Mouse (Mus musculus): Measurements from ENCODE around the gene Zfp759. TPM values are rescaled to one million over a fixed set of nuclear protein-coding genes. Genes with fewer than 3 reads are reported as not detected.
A peak's percentile ranks its signal among the peaks of the same experiment; 100 is the strongest.
"Not testable (repeated sequence)": the region's sequence is repeated elsewhere in the genome, so short reads cannot be mapped to it uniquely, and the experiment has no call there.

The Zfp759 gene
- polyA plus RNA-seq, 1 experiment: 0.40 TPM

GRCm38 (mm10) chr13:67097876-67098275, 23.6 kb upstream of the Zfp759 start, which contains the start of gene Zfp708:
Zfp708 (minus strand) TSS chr13:67097976.
- TF ChIP-seq MYOD1 (IDR thresholded peaks at IDR 0.05; ENCODE audit: control insufficient read depth, insufficient read length, low read depth) (no peak), FOSL1 (IDR thresholded peaks at IDR 0.05; ENCODE audit: insufficient read depth, low read length, poor library complexity, severe bottlenecking) (no peak), CEBPB (IDR thresholded peaks at IDR 0.05; ENCODE audit: low read depth) (no peak), MAX (IDR thresholded peaks at IDR 0.05) (no peak), MYOG (IDR thresholded peaks at IDR 0.05; ENCODE audit: control insufficient read depth, extremely low read depth, insufficient read length) (no peak), USF1 (IDR thresholded peaks at IDR 0.05; ENCODE audit: low read depth) (no peak), CTCF (IDR thresholded peaks at IDR 0.05; ENCODE audit: control insufficient read depth, insufficient read depth, insufficient read length) (no peak)
- H3K4me3 ChIP-seq (ENCODE audit: insufficient read depth, poor library complexity, severe bottlenecking): no peak within 1 kb of the TSS

GRCm38 (mm10) chr13:67107681-67108080, 13.8 kb upstream of the Zfp759 start:
- TF ChIP-seq USF1 (IDR thresholded peaks at IDR 0.05; ENCODE audit: low read depth) (no peak), MYOD1 (IDR thresholded peaks at IDR 0.05; ENCODE audit: control insufficient read depth, insufficient read length, low read depth) (no peak), FOSL1 (IDR thresholded peaks at IDR 0.05; ENCODE audit: insufficient read depth, low read length, poor library complexity, severe bottlenecking) (no peak), MYOG (IDR thresholded peaks at IDR 0.05; ENCODE audit: control insufficient read depth, extremely low read depth, insufficient read length) (no peak), CTCF (IDR thresholded peaks at IDR 0.05; ENCODE audit: control insufficient read depth, insufficient read depth, insufficient read length) (no peak), CEBPB (IDR thresholded peaks at IDR 0.05; ENCODE audit: low read depth) (no peak), MAX (IDR thresholded peaks at IDR 0.05) (no peak)
- peaks cover 1% of the 10 kb centered on the region for H3K79me3 ChIP-seq (ENCODE audit: low read depth)
- peaks cover 6% of the 10 kb centered on the region for H3K36me3 ChIP-seq (ENCODE audit: control insufficient read depth, insufficient read depth)
- H3K27me3 ChIP-seq (ENCODE audit: control insufficient read depth, insufficient read depth, insufficient read length): no peaks in the 10 kb centered on the region
- H3K4me3 ChIP-seq (ENCODE audit: insufficient read depth, poor library complexity, severe bottlenecking): peak overlapping the region; percentile 41
- H3K79me2 ChIP-seq (ENCODE audit: control insufficient read depth, insufficient read depth): peaks cover 10% of the 10 kb centered on the region
- H3ac ChIP-seq (ENCODE audit: control insufficient read depth, insufficient read length, low read depth): peak overlapping the region; percentile 82

More at GRCm38 (mm10) chr13:67097876-67098275, 23.6 kb upstream of the Zfp759 start, which contains the start of gene Zfp708:
- H3K79me2 ChIP-seq (ENCODE audit: control insufficient read depth, insufficient read depth): no peaks in the 10 kb centered on the region
- peaks cover 7% of the 10 kb centered on the region for H3K36me3 ChIP-seq (ENCODE audit: control insufficient read depth, insufficient read depth)
- H3ac ChIP-seq (ENCODE audit: control insufficient read depth, insufficient read length, low read depth): no peak within 1 kb of the TSS
- no peaks in the 10 kb centered on the region for H3K27me3 ChIP-seq (ENCODE audit: control insufficient read depth, insufficient read depth, insufficient read length)
- H3K79me3 ChIP-seq (ENCODE audit: low read depth): no peaks in the 10 kb centered on the region

GRCm38 (mm10) chr13:67108194-67108820, 13.2 kb upstream of the Zfp759 start, which contains the start of gene Gm28557:
Gm28557 (minus strand) TSS chr13:67108604.
- peaks cover 10% of the 10 kb centered on the region for H3K79me2 ChIP-seq (ENCODE audit: control insufficient read depth, insufficient read depth)
- no peaks in the 10 kb centered on the region for H3K27me3 ChIP-seq (ENCODE audit: control insufficient read depth, insufficient read depth, insufficient read length)
- peaks cover 6% of the 10 kb centered on the region for H3K36me3 ChIP-seq (ENCODE audit: control insufficient read depth, insufficient read depth)
- peak; percentile 21 for TF ChIP-seq CEBPB (IDR thresholded peaks at IDR 0.05; ENCODE audit: low read depth)
- TF ChIP-seq USF1 (IDR thresholded peaks at IDR 0.05; ENCODE audit: low read depth): no peak
- TF ChIP-seq CTCF (IDR thresholded peaks at IDR 0.05; ENCODE audit: control insufficient read depth, insufficient read depth, insufficient read length): peak; percentile 28
- H3ac ChIP-seq (ENCODE audit: control insufficient read depth, insufficient read length, low read depth): peak within 1 kb of the TSS; percentile 82
- peak within 1 kb of the TSS; percentile 41 for H3K4me3 ChIP-seq (ENCODE audit: insufficient read depth, poor library complexity, severe bottlenecking)
- H3K79me3 ChIP-seq (ENCODE audit: low read depth): peaks cover 1% of the 10 kb centered on the region

DNA sequence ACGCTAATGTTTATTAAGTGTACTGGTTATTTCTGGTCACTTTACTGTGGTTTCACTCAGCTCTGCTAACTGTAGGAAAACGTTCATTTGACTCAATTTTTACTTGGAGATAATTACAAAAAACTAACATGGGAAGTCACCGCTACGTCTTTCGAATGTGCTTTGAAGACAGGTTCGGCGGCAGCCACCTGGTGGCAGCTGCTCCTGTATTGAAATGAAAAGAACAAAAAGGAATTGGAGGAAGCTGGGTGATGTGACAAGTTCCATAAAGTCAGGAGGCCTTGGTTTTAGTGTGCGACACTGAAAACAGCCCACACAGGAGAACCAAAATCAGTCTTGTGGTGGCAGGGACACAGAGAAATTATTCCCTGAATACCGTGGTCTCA, 12.6 kb upstream of the Zfp759 start:
- Histone ChIP-seq H3K79me3 (ENCODE audit: low read depth) (peaks cover 1% of the 10 kb centered on the region), H3K79me2 (ENCODE audit: control insufficient read depth, insufficient read depth) (peaks cover 10% of the 10 kb centered on the region), H3K36me3 (ENCODE audit: control insufficient read depth, insufficient read depth) (peaks cover 6% of the 10 kb centered on the region), H3K4me3 (ENCODE audit: insufficient read depth, poor library complexity, severe bottlenecking) (peak overlapping the region; percentile 15), H3K27me3 (ENCODE audit: control insufficient read depth, insufficient read depth, insufficient read length) (no peaks in the 10 kb centered on the region), H3ac (ENCODE audit: control insufficient read depth, insufficient read length, low read depth) (no peak overlapping the region)
- TF ChIP-seq CEBPB (IDR thresholded peaks at IDR 0.05; ENCODE audit: low read depth) (no peak), USF1 (IDR thresholded peaks at IDR 0.05; ENCODE audit: low read depth) (no peak), CTCF (IDR thresholded peaks at IDR 0.05; ENCODE audit: control insufficient read depth, insufficient read depth, insufficient read length) (no peak), FOSL1 (IDR thresholded peaks at IDR 0.05; ENCODE audit: insufficient read depth, low read length, poor library complexity, severe bottlenecking) (no peak)

DNA sequence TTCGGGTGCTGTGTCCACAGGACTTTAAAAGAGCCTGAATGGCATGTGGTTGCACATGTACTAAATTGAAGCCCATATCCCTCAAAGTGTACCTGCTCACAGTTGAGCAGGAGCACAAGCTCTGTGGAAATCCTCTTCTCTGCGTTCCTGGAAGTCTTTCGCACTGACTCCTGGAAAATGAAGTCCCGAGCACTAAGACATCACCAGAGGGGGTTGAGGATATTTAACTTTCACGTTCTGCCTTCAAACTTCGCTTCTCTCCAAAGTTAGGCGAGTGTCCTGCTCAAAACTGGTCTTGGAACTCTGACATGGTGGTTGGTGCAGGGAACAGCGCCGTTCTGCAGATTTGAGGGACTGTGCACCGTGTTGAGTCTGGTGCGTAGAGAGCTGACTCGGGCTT, 9.4 kb upstream of the Zfp759 start:
- H3K4me3 ChIP-seq (ENCODE audit: insufficient read depth, poor library complexity, severe bottlenecking): no peak overlapping the region
- H3K27me3 ChIP-seq (ENCODE audit: control insufficient read depth, insufficient read depth, insufficient read length): no peaks in the 10 kb centered on the region
- peaks cover 1% of the 10 kb centered on the region for H3K79me3 ChIP-seq (ENCODE audit: low read depth)
- no peak for TF ChIP-seq FOSL1 (IDR thresholded peaks at IDR 0.05; ENCODE audit: insufficient read depth, low read length, poor library complexity, severe bottlenecking)
- no peak for TF ChIP-seq USF1 (IDR thresholded peaks at IDR 0.05; ENCODE audit: low read depth)
- no peak for TF ChIP-seq CTCF (IDR thresholded peaks at IDR 0.05; ENCODE audit: control insufficient read depth, insufficient read depth, insufficient read length)
- no peak for TF ChIP-seq MAX (IDR thresholded peaks at IDR 0.05)
- TF ChIP-seq CEBPB (IDR thresholded peaks at IDR 0.05; ENCODE audit: low read depth): no peak
- TF ChIP-seq MYOG (IDR thresholded peaks at IDR 0.05; ENCODE audit: control insufficient read depth, extremely low read depth, insufficient read length): no peak
- TF ChIP-seq MYOD1 (IDR thresholded peaks at IDR 0.05; ENCODE audit: control insufficient read depth, insufficient read length, low read depth): no peak
- no peaks in the 10 kb centered on the region for H3K36me3 ChIP-seq (ENCODE audit: control insufficient read depth, insufficient read depth)
- peak overlapping the region; percentile 21 for H3ac ChIP-seq (ENCODE audit: control insufficient read depth, insufficient read length, low read depth)
- H3K79me2 ChIP-seq (ENCODE audit: control insufficient read depth, insufficient read depth): peaks cover 9% of the 10 kb centered on the region

DNA sequence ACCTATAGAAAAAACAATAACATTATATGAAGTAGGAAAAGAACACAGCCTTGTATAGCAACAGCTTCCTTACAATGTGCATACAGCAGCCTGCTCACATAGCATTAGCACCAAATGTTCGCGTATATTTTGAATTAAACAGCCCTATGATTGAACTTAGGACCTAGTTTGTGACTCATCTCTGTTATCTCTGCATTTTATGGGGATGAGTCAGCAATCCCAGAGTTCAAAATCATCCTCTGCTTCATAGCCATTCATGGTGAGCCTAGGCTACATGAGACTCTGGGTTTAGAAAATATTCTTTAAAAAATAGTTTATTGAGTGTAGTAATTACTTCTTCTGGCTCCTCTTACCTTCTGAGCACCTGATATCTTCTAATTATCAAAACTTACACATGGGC, 8.2 kb upstream of the Zfp759 start:
- no peaks in the 10 kb centered on the region for H3K79me3 ChIP-seq (ENCODE audit: low read depth)
- no peak overlapping the region for H3ac ChIP-seq (ENCODE audit: control insufficient read depth, insufficient read length, low read depth)
- TF ChIP-seq MYOG (IDR thresholded peaks at IDR 0.05; ENCODE audit: control insufficient read depth, extremely low read depth, insufficient read length) (no peak), USF1 (IDR thresholded peaks at IDR 0.05; ENCODE audit: low read depth) (no peak), CTCF (IDR thresholded peaks at IDR 0.05; ENCODE audit: control insufficient read depth, insufficient read depth, insufficient read length) (no peak), MAX (IDR thresholded peaks at IDR 0.05) (no peak), MYOD1 (IDR thresholded peaks at IDR 0.05; ENCODE audit: control insufficient read depth, insufficient read length, low read depth) (peak; percentile 18), FOSL1 (IDR thresholded peaks at IDR 0.05; ENCODE audit: insufficient read depth, low read length, poor library complexity, severe bottlenecking) (peak; percentile 83)
- no peaks in the 10 kb centered on the region for H3K79me2 ChIP-seq (ENCODE audit: control insufficient read depth, insufficient read depth)
- H3K4me3 ChIP-seq (ENCODE audit: insufficient read depth, poor library complexity, severe bottlenecking): no peak overlapping the region
- H3K36me3 ChIP-seq (ENCODE audit: control insufficient read depth, insufficient read depth): no peaks in the 10 kb centered on the region
- H3K27me3 ChIP-seq (ENCODE audit: control insufficient read depth, insufficient read depth, insufficient read length): no peaks in the 10 kb centered on the region

GRCm38 (mm10) chr13:67116163-67116562, 5.3 kb upstream of the Zfp759 start, which contains the start of gene Rslcan18:
Rslcan18 (minus strand) TSS chr13:67116263.
- not testable (repeated sequence) for H3K79me2 ChIP-seq (ENCODE audit: control insufficient read depth, insufficient read depth); H3K27me3 ChIP-seq (ENCODE audit: control insufficient read depth, insufficient read depth, insufficient read length); H3K79me3 ChIP-seq (ENCODE audit: low read depth); H3K36me3 ChIP-seq (ENCODE audit: control insufficient read depth, insufficient read depth); H3ac ChIP-seq (ENCODE audit: control insufficient read depth, insufficient read length, low read depth); H3K4me3 ChIP-seq (ENCODE audit: insufficient read depth, poor library complexity, severe bottlenecking)
